Mouse (Mus musculus) liver, embryonic 14.5 days (tissue): ENCODE results near the gene Fgf22.

Experiments
- CTCF ChIP-seq: IDR thresholded peaks from 2 replicates; pipeline ENCODE4 v1.5.1; 2016; ENCODE audit warnings: antibody characterized with exemption, low read depth, control low read depth
- EP300 ChIP-seq: IDR thresholded peaks from 2 replicates; pipeline ENCODE4 v1.6.1; 2016; ENCODE audit warnings: antibody characterized with exemption, low read depth

DNA sequence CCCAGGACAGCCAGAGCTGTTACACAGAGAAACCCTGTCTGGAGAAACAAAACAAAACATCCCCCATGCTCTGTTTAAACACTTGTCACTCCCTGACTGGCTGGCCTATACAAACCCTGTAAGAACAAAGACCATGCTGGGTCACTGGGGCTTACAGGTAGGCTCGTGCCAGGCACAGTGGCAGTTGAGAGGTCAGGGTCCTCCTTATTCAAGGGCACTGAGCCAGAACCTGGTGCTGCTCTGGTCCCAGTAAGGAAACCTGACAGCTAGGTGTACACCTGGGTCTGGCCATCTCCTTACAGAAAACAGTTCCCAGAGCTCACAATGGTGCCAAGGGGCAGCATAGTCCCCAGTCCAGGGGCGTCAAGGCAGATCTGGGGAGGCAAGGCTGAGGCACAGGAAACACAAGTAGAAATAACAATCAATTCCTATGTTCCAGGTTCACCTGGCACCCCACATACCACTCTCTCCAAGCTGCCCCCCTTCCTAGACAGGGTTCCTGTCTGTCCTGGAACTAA is 10.4 kb downstream of the Fgf22 start:
- TF ChIP-seq CTCF (no peak), EP300 (no peak)
